Mouse (Mus musculus) cerebellum, adult 2 months (tissue): Measurements from ENCODE around the gene Cstb.

ENCODE experiments used
- CTCF ChIP-seq: fragments of 200-500 bp; IDR thresholded peaks from 2 replicates; pipeline ENCODE4 v1.5.1; 2011; ENCODE audit warnings: low read depth, mild to moderate bottlenecking, control low read depth, low read length, moderate library complexity, borderline replicate concordance; ENCODE audit not compliant: insufficient read depth
- POLR2A ChIP-seq: fragments of 200-500 bp; IDR thresholded peaks from 2 replicates; pipeline ENCODE4 v1.6.1; 2011; ENCODE audit warnings: low read length, control low read depth, borderline replicate concordance; ENCODE audit not compliant: insufficient read depth

- no peak for TF ChIP-seq POLR2A
- no peak for TF ChIP-seq CTCF
Observed at GRCm38 (mm10) chr10:78429776-78430175, 4.3 kb downstream of the Cstb start.
